Mouse (Mus musculus): ENCODE measurements around the gene Anapc15. TPM values are rescaled to one million over a fixed set of nuclear protein-coding genes. Genes with fewer than 3 reads are reported as not detected.

The Anapc15 gene
- total RNA-seq, 1 experiment, result 123 TPM

- no peak for TF ChIP-seq ZC3H11A (IDR thresholded peaks at IDR 0.05; ENCODE audit: borderline replicate concordance, low read depth, low read length)
- no peak for TF ChIP-seq ZNF384 (IDR thresholded peaks at IDR 0.05; ENCODE audit: low read depth, low read length)
- no peak for TF ChIP-seq CHD2 (IDR thresholded peaks at IDR 0.05; ENCODE audit: low read depth, low read length)
- TF ChIP-seq HCFC1 (IDR thresholded peaks at IDR 0.05; ENCODE audit: borderline replicate concordance, insufficient read depth, low read length), result no peak
- no peak for TF ChIP-seq MAFK (IDR thresholded peaks at IDR 0.05; ENCODE audit: insufficient read depth, low read depth, low read length)
- in situ Hi-C loops (cut with MboI; ENCODE audit: low sequenced_read_pairs in 2 of 2, unreplicated experiment in 2 of 2), result no loop called here
- DNase-seq (ENCODE audit: low read depth, low spot score), result no peak
- Histone ChIP-seq H3K27ac (ENCODE audit: insufficient read depth, low read depth, low read length, poor library complexity, severe bottlenecking) (no peak overlapping the region), H3K36me3 (ENCODE audit: control insufficient read depth, insufficient read depth, low read length, poor library complexity, severe bottlenecking) (no peaks in the 10 kb centered on the region), H3K9me3 (ENCODE audit: control insufficient read depth, insufficient read depth, low read depth, low read length) (no peaks in the 10 kb centered on the region), H3K4me3 (ENCODE audit: insufficient read depth in 1 of 2, low read depth in 1 of 2, low read length in 2 of 2, poor library complexity in 1 of 2, severe bottlenecking in 1 of 2) (no peak overlapping the region), H3K9ac (ENCODE audit: insufficient read depth, low read depth, low read length, poor library complexity, severe bottlenecking) (no peak overlapping the region), H3K4me1 (ENCODE audit: control insufficient read depth in 2 of 2, insufficient read depth in 2 of 2, low read length in 2 of 2, poor library complexity in 1 of 2) (peaks cover 14 to 16% of the 10 kb centered on the region in 2 experiments)
Observed at GRCm38 (mm10) chr7:101871296-101871695, 7.8 kb downstream of the Anapc15 start.

GRCm38 (mm10) chr7:101875978-101876377, 12.5 kb downstream of the Anapc15 start:
- H3K27ac ChIP-seq (ENCODE audit: insufficient read depth, low read depth, low read length, poor library complexity, severe bottlenecking), result no peak overlapping the region
- in situ Hi-C loops (cut with MboI; ENCODE audit: low sequenced_read_pairs in 2 of 2, unreplicated experiment in 2 of 2), result no loop called here
- H3K9me3 ChIP-seq (ENCODE audit: control insufficient read depth, insufficient read depth, low read depth, low read length), result no peaks in the 10 kb centered on the region
- TF ChIP-seq ZC3H11A (IDR thresholded peaks at IDR 0.05; ENCODE audit: borderline replicate concordance, low read depth, low read length), result no peak
- no peaks in the 10 kb centered on the region for H3K36me3 ChIP-seq (ENCODE audit: control insufficient read depth, insufficient read depth, low read length, poor library complexity, severe bottlenecking)
- DNase-seq (ENCODE audit: low read depth, low spot score), result no peak
- H3K9ac ChIP-seq (ENCODE audit: insufficient read depth, low read depth, low read length, poor library complexity, severe bottlenecking), result no peak overlapping the region
- peaks cover 0 to 4% of the 10 kb centered on the region in 2 experiments; a peak in 1 of 4 replicates for H3K4me1 ChIP-seq (ENCODE audit: control insufficient read depth in 2 of 2, insufficient read depth in 2 of 2, low read length in 2 of 2, poor library complexity in 1 of 2)
- H3K4me3 ChIP-seq (ENCODE audit: insufficient read depth in 1 of 2, low read depth in 1 of 2, low read length in 2 of 2, poor library complexity in 1 of 2, severe bottlenecking in 1 of 2), result no peak overlapping the region

- Histone ChIP-seq H3K9me3 (ENCODE audit: control insufficient read depth, insufficient read depth, low read depth, low read length) (no peaks in the 10 kb centered on the region), H3K9ac (ENCODE audit: insufficient read depth, low read depth, low read length, poor library complexity, severe bottlenecking) (no peak overlapping the region), H3K4me3 (ENCODE audit: insufficient read depth in 1 of 2, low read depth in 1 of 2, low read length in 2 of 2, poor library complexity in 1 of 2, severe bottlenecking in 1 of 2) (no peak overlapping the region), H3K27ac (ENCODE audit: insufficient read depth, low read depth, low read length, poor library complexity, severe bottlenecking) (no peak overlapping the region), H3K4me1 (ENCODE audit: control insufficient read depth in 2 of 2, insufficient read depth in 2 of 2, low read length in 2 of 2, poor library complexity in 1 of 2) (peaks cover 0 to 3% of the 10 kb centered on the region in 2 experiments; a peak in 1 of 4 replicates), H3K36me3 (ENCODE audit: control insufficient read depth, insufficient read depth, low read length, poor library complexity, severe bottlenecking) (no peaks in the 10 kb centered on the region)
- TF ChIP-seq ZNF384 (IDR thresholded peaks at IDR 0.05; ENCODE audit: low read depth, low read length), result no peak
- TF ChIP-seq ZC3H11A (IDR thresholded peaks at IDR 0.05; ENCODE audit: borderline replicate concordance, low read depth, low read length), result no peak
- TF ChIP-seq HCFC1 (IDR thresholded peaks at IDR 0.05; ENCODE audit: borderline replicate concordance, insufficient read depth, low read length), result no peak
- no peak for TF ChIP-seq CHD2 (IDR thresholded peaks at IDR 0.05; ENCODE audit: low read depth, low read length)
- TF ChIP-seq MAFK (IDR thresholded peaks at IDR 0.05; ENCODE audit: insufficient read depth, low read depth, low read length), result no peak
- no peak for DNase-seq (ENCODE audit: low read depth, low spot score)
- in situ Hi-C loops (cut with MboI; ENCODE audit: low sequenced_read_pairs in 2 of 2, unreplicated experiment in 2 of 2), result no loop called here
Observed at GRCm38 (mm10) chr7:101880855-101881254, 17.3 kb downstream of the Anapc15 start.

- Histone ChIP-seq H3K9ac (ENCODE audit: insufficient read depth, low read depth, low read length, poor library complexity, severe bottlenecking) (no peak overlapping the region), H3K4me3 (ENCODE audit: insufficient read depth in 1 of 2, low read depth in 1 of 2, low read length in 2 of 2, poor library complexity in 1 of 2, severe bottlenecking in 1 of 2) (no peak overlapping the region), H3K9me3 (ENCODE audit: control insufficient read depth, insufficient read depth, low read depth, low read length) (no peaks in the 10 kb centered on the region), H3K4me1 (ENCODE audit: control insufficient read depth in 2 of 2, insufficient read depth in 2 of 2, low read length in 2 of 2, poor library complexity in 1 of 2) (peaks cover 0 to 5% of the 10 kb centered on the region in 2 experiments; a peak in 1 of 4 replicates), H3K27ac (ENCODE audit: insufficient read depth, low read depth, low read length, poor library complexity, severe bottlenecking) (no peak overlapping the region), H3K36me3 (ENCODE audit: control insufficient read depth, insufficient read depth, low read length, poor library complexity, severe bottlenecking) (no peaks in the 10 kb centered on the region)
- in situ Hi-C loops (cut with MboI; ENCODE audit: low sequenced_read_pairs in 2 of 2, unreplicated experiment in 2 of 2), result no loop called here
- DNase-seq (ENCODE audit: low read depth, low spot score), result no peak
- no peak for TF ChIP-seq ZC3H11A (IDR thresholded peaks at IDR 0.05; ENCODE audit: borderline replicate concordance, low read depth, low read length)
- no peak for TF ChIP-seq HCFC1 (IDR thresholded peaks at IDR 0.05; ENCODE audit: borderline replicate concordance, insufficient read depth, low read length)
- no peak for TF ChIP-seq CHD2 (IDR thresholded peaks at IDR 0.05; ENCODE audit: low read depth, low read length)
- no peak for TF ChIP-seq MAFK (IDR thresholded peaks at IDR 0.05; ENCODE audit: insufficient read depth, low read depth, low read length)
- TF ChIP-seq ZNF384 (IDR thresholded peaks at IDR 0.05; ENCODE audit: low read depth, low read length), result no peak
Observed at GRCm38 (mm10) chr7:101882413-101883154, 19.1 kb downstream of the Anapc15 start.
